ENCODE assay signal across 9 mouse cellular contexts in genomic region chr7:109480765-109481197, GRCm38 (mm10). TPM values are rescaled to one million over a fixed set of nuclear protein-coding genes. Genes with fewer than 3 reads are reported as not detected.
DNase-seq lines count a peak whose midpoint lies in the region; ATAC-seq and TF ChIP-seq lines count a peak whose summit lies in the region.
"Had no signal": no experiment of that assay in that cellular context is flagged by ENCODE, and none has a peak within 500 bp of the region (broad histone marks: within the 10 kb centered on the region; RNA-seq: fewer than 3 reads in every experiment).

No protein-coding gene starts in this region.

- no peak for ATAC-seq in heart, embryonic 11.5 days (replicated peaks; ENCODE audit: insufficient number of reproducible peaks, low FRiP score, low TSS enrichment)
- no peak for ATAC-seq in heart, embryonic 13.5 days (ENCODE audit: extremely low read depth, insufficient number of reproducible peaks, low FRiP score, low TSS enrichment)
- no peak for ATAC-seq in midbrain, postnatal 0 days (ENCODE audit: low FRiP score)

- H3K4me2 ChIP-seq in heart, embryonic 11.5 days, result no peak overlapping the region
- peak overlapping the region; percentile 42 for H3K4me2 ChIP-seq in heart, embryonic 13.5 days
- H3K4me2 ChIP-seq in midbrain, postnatal 0 days (ENCODE audit: low read depth, low read length, poor library complexity, severe bottlenecking), result no peak overlapping the region

- TF ChIP-seq CTCF in midbrain, postnatal 0 days (IDR thresholded peaks at IDR 0.05), result peak; percentile 52

- no peak overlapping the region for H3K9ac ChIP-seq in heart, embryonic 11.5 days (ENCODE audit: low read depth, low read length)
- H3K9ac ChIP-seq in heart, embryonic 13.5 days, result no peak overlapping the region
- H3K9ac ChIP-seq in midbrain, postnatal 0 days (replicated peaks; ENCODE audit: low read length, poor library complexity, severe bottlenecking), result no peak overlapping the region; the same call in 1 of the 2 replicates

- 30% methylated on average over 7 of the region's 7 CpGs for WGBS in heart, embryonic 11.5 days (ENCODE audit: insufficient replicate concordance)
- 39% methylated on average over 7 of the region's 7 CpGs for WGBS in heart, embryonic 13.5 days
- 26% methylated on average over 7 of the region's 7 CpGs for WGBS in midbrain, postnatal 0 days

- peak; percentile 94 for DNase-seq in heart, adult 11 months
- peak; percentile 52 for DNase-seq in adrenal gland, postnatal 14 days
- peak; percentile 56 for DNase-seq in kidney, postnatal 10 days
- DNase-seq in midbrain, postnatal 0 days (ENCODE audit: low spot score), result peak; percentile 68
- no peak for DNase-seq in urinary bladder, adult 18-20 months (ENCODE audit: low spot score in 2 of 2)
- no peak for DNase-seq in gastrocnemius, postnatal 10 days

- no peaks in the 10 kb centered on the region for H3K27me3 ChIP-seq in heart, embryonic 11.5 days (ENCODE audit: control insufficient read depth, insufficient read depth, low read length)
- H3K27me3 ChIP-seq in heart, embryonic 13.5 days (replicated peaks), result peaks cover 5% of the 10 kb centered on the region; the same call in 1 of the 2 replicates
- H3K27me3 ChIP-seq in midbrain, postnatal 0 days (ENCODE audit: insufficient read depth, low read length), result no peaks in the 10 kb centered on the region

- no peaks in the 10 kb centered on the region for H3K9me3 ChIP-seq in heart, embryonic 11.5 days (replicated peaks; ENCODE audit: control insufficient read depth, low read length)
- H3K9me3 ChIP-seq in heart, embryonic 13.5 days, result no peaks in the 10 kb centered on the region
- H3K9me3 ChIP-seq in midbrain, postnatal 0 days (ENCODE audit: low read length), result no peaks in the 10 kb centered on the region
- H3K9me3 ChIP-seq: G1E had no signal

- no peak overlapping the region for H3K27ac ChIP-seq in heart, embryonic 11.5 days (ENCODE audit: low read depth, low read length)
- H3K27ac ChIP-seq in heart, embryonic 13.5 days (replicated peaks), result no peak overlapping the region
- 0 out of 2 replicates have a peak overlapping the region, but pooled peaks have one; percentile 12 for H3K27ac ChIP-seq in midbrain, postnatal 0 days (ENCODE audit: low read depth, low read length)

- H3K4me3 ChIP-seq in heart, embryonic 11.5 days (ENCODE audit: low read depth, low read length), result no peak overlapping the region
- no peak overlapping the region for H3K4me3 ChIP-seq in heart, embryonic 13.5 days
- H3K4me3 ChIP-seq in midbrain, postnatal 0 days (ENCODE audit: low read depth, low read length), result no peak overlapping the region

- H3K4me1 ChIP-seq in heart, embryonic 11.5 days (ENCODE audit: control insufficient read depth, insufficient read depth, low read length), result peaks cover 4% of the 10 kb centered on the region; the same call in 1 of the 2 replicates
- peaks cover 4% of the 10 kb centered on the region for H3K4me1 ChIP-seq in heart, embryonic 13.5 days
- H3K4me1 ChIP-seq in midbrain, postnatal 0 days (ENCODE audit: insufficient read depth, low read length), result no peaks in the 10 kb centered on the region; the same call in 1 of the 2 replicates

- H3K36me3 ChIP-seq in heart, embryonic 11.5 days (ENCODE audit: control insufficient read depth, insufficient read depth, low read length), result no peaks in the 10 kb centered on the region
- H3K36me3 ChIP-seq in heart, embryonic 13.5 days, result no peaks in the 10 kb centered on the region
- no peaks in the 10 kb centered on the region; the same call in none of the 2 replicates for H3K36me3 ChIP-seq in midbrain, postnatal 0 days (ENCODE audit: insufficient read depth, low read length)
- H3K36me3 ChIP-seq: G1E had no signal

RNA-seq across cellular contexts. Expression of gene Trim66, which starts 27.2 kb away (rescaled TPM):
- polyA plus RNA-seq in heart, embryonic 11.5 days (2014; fragmentation: Nextera tagmentation; extraction: Ambion mirVana), result 0.03 and 0.04 TPM in 2 replicates
- 0.70 and 0.90 TPM in 2 replicates for total RNA-seq in adrenal gland, postnatal 14 days (2021)
- polyA plus RNA-seq in heart, embryonic 13.5 days (2015; fragmentation: Nextera tagmentation; extraction: Ambion mirVana), result not detected in 2 replicates
- total RNA-seq in midbrain, postnatal 0 days (2014; rRNA removed), result 9.1 and 10.1 TPM in 2 replicates
- polyA plus RNA-seq in midbrain, postnatal 0 days (2015; fragmentation: Nextera tagmentation; extraction: Ambion mirVana), result 1.4 and 1.9 TPM in 2 replicates
- under 1 TPM; 0.19 to 0.41 TPM for total RNA-seq in gastrocnemius, postnatal 10 days (2021)

RNA-seq across cellular contexts. Expression of gene Rpl27a, which starts 38.2 kb away (rescaled TPM):
- polyA plus RNA-seq in heart, embryonic 11.5 days (2014; fragmentation: Nextera tagmentation; extraction: Ambion mirVana), result 88.2 and 106 TPM in 2 replicates
- total RNA-seq in adrenal gland, postnatal 14 days (2021), result 244 and 276 TPM in 2 replicates
- 82.1 and 89.2 TPM in 2 replicates for polyA plus RNA-seq in heart, embryonic 13.5 days (2015; fragmentation: Nextera tagmentation; extraction: Ambion mirVana)
- total RNA-seq in midbrain, postnatal 0 days (2014; rRNA removed), result 407 and 426 TPM in 2 replicates
- polyA plus RNA-seq in midbrain, postnatal 0 days (2015; fragmentation: Nextera tagmentation; extraction: Ambion mirVana), result 84.7 and 92.9 TPM in 2 replicates
- total RNA-seq in gastrocnemius, postnatal 10 days (2021), result 100 to 1,000 TPM; 131 to 154 TPM

RNA-seq across cellular contexts. Expression of gene Stk33, which starts 41.9 kb away (rescaled TPM):
- 0.19 and 0.21 TPM in 2 replicates for polyA plus RNA-seq in heart, embryonic 11.5 days (2014; fragmentation: Nextera tagmentation; extraction: Ambion mirVana)
- 0.15 and 0.41 TPM in 2 replicates for total RNA-seq in adrenal gland, postnatal 14 days (2021)
- 0.11 TPM in 1 of 2 replicates, not detected in the other for polyA plus RNA-seq in heart, embryonic 13.5 days (2015; fragmentation: Nextera tagmentation; extraction: Ambion mirVana)
- total RNA-seq in midbrain, postnatal 0 days (2014; rRNA removed), result 6.5 and 6.9 TPM in 2 replicates
- polyA plus RNA-seq in midbrain, postnatal 0 days (2015; fragmentation: Nextera tagmentation; extraction: Ambion mirVana), result 6.9 and 7.9 TPM in 2 replicates
- not detected for total RNA-seq in gastrocnemius, postnatal 10 days (2021)
- total RNA-seq: G1E had no signal
- polyA plus RNA-seq: G1E had no signal

Comparison
In these comparisons a context has a peak if more than half of its experiments do, and no peak if none do; other contexts are left out.
1. DNase-seq: peak in heart, adult 11 months (single experiment), adrenal gland, postnatal 14 days (single experiment), kidney, postnatal 10 days (single experiment) and midbrain, postnatal 0 days (single experiment); none in urinary bladder, adult 18-20 months (0 of 2) and gastrocnemius, postnatal 10 days (single experiment).